Mouse (Mus musculus): ENCODE data around the gene Nucks1. TPM values are rescaled to one million over a fixed set of nuclear protein-coding genes. Genes with fewer than 3 reads are reported as not detected.
A peak's percentile ranks its signal among the peaks of the same experiment; 100 is the strongest.

The Nucks1 gene
- polyA plus RNA-seq, 1 experiment: 14.3 TPM

- no peak for TF ChIP-seq POLR2A (IDR thresholded peaks at IDR 0.05; ENCODE audit: low read depth, low read length)
- TF ChIP-seq CTCF (conservative IDR thresholded peaks at IDR 0.05; ENCODE audit: insufficient read depth, insufficient read length, low read depth, low read length): no peak
- H3K27me3 ChIP-seq (replicated peaks; ENCODE audit: control insufficient read depth, insufficient read depth, low read length): no peaks in the 10 kb centered on the region
- H3K4me3 ChIP-seq (ENCODE audit: insufficient read depth, low read depth, low read length): no peak overlapping the region
- peak overlapping the region; percentile 50; the same call in 1 of the 2 replicates for H3K27ac ChIP-seq (ENCODE audit: insufficient read depth, low read depth, low read length)
- 43% methylated on average over 6 of the region's 6 CpGs for WGBS
- peaks cover 4% of the 10 kb centered on the region for H3K36me3 ChIP-seq (ENCODE audit: control insufficient read depth, insufficient read depth, low read length)
- peaks cover 10% of the 10 kb centered on the region for H3K4me1 ChIP-seq (ENCODE audit: control insufficient read depth, insufficient read depth, low read length)
- no peak for DNase-seq
Observed at GRCm38 (mm10) chr1:131917634-131918033, 7.3 kb downstream of the Nucks1 start.

GRCm38 (mm10) chr1:131919052-131919451 lies 8.7 kb downstream of the Nucks1 start:
- Histone ChIP-seq H3K36me3 (ENCODE audit: control insufficient read depth, insufficient read depth, low read length) (peaks cover 4% of the 10 kb centered on the region), H3K27ac (ENCODE audit: insufficient read depth, low read depth, low read length) (no peak overlapping the region), H3K4me1 (ENCODE audit: control insufficient read depth, insufficient read depth, low read length) (peaks cover 7% of the 10 kb centered on the region), H3K27me3 (replicated peaks; ENCODE audit: control insufficient read depth, insufficient read depth, low read length) (no peaks in the 10 kb centered on the region), H3K4me3 (ENCODE audit: insufficient read depth, low read depth, low read length) (no peak overlapping the region)
- TF ChIP-seq CTCF (conservative IDR thresholded peaks at IDR 0.05; ENCODE audit: insufficient read depth, insufficient read length, low read depth, low read length) (no peak), POLR2A (IDR thresholded peaks at IDR 0.05; ENCODE audit: low read depth, low read length) (no peak)
- peak; percentile 62 for DNase-seq
- WGBS: 91% methylated on average over 2 of the region's 2 CpGs

- no peak for DNase-seq
- 92% methylated on average over 3 of the region's 3 CpGs for WGBS
- no peak overlapping the region for H3K4me3 ChIP-seq (ENCODE audit: insufficient read depth, low read depth, low read length)
- no peak overlapping the region for H3K27ac ChIP-seq (ENCODE audit: insufficient read depth, low read depth, low read length)
- TF ChIP-seq CTCF (conservative IDR thresholded peaks at IDR 0.05; ENCODE audit: insufficient read depth, insufficient read length, low read depth, low read length): no peak
- no peak for TF ChIP-seq POLR2A (IDR thresholded peaks at IDR 0.05; ENCODE audit: low read depth, low read length)
- H3K36me3 ChIP-seq (ENCODE audit: control insufficient read depth, insufficient read depth, low read length): peaks cover 12% of the 10 kb centered on the region
- no peaks in the 10 kb centered on the region for H3K27me3 ChIP-seq (replicated peaks; ENCODE audit: control insufficient read depth, insufficient read depth, low read length)
- H3K4me1 ChIP-seq (ENCODE audit: control insufficient read depth, insufficient read depth, low read length): peaks cover 7% of the 10 kb centered on the region
Observed at GRCm38 (mm10) chr1:131922100-131922499, 11.8 kb downstream of the Nucks1 start.

- Histone ChIP-seq H3K27ac (ENCODE audit: insufficient read depth, low read depth, low read length) (no peak overlapping the region), H3K4me1 (ENCODE audit: control insufficient read depth, insufficient read depth, low read length) (no peaks in the 10 kb centered on the region; the same call in 1 of the 2 replicates), H3K36me3 (ENCODE audit: control insufficient read depth, insufficient read depth, low read length) (peaks cover 5% of the 10 kb centered on the region; the same call in 1 of the 2 replicates), H3K4me3 (ENCODE audit: insufficient read depth, low read depth, low read length) (no peak overlapping the region), H3K27me3 (replicated peaks; ENCODE audit: control insufficient read depth, insufficient read depth, low read length) (no peaks in the 10 kb centered on the region)
- TF ChIP-seq POLR2A (IDR thresholded peaks at IDR 0.05; ENCODE audit: low read depth, low read length) (no peak), CTCF (conservative IDR thresholded peaks at IDR 0.05; ENCODE audit: insufficient read depth, insufficient read length, low read depth, low read length) (no peak)
- WGBS: 57% methylated on average over 2 of the region's 2 CpGs
- no peak for DNase-seq
Observed at GRCm38 (mm10) chr1:131933471-131933870, 23.1 kb downstream of the Nucks1 start.

GRCm38 (mm10) chr1:131937659-131938305 lies 27.4 kb downstream of the Nucks1 start:
- Histone ChIP-seq H3K27ac (ENCODE audit: insufficient read depth, low read depth, low read length) (no peak overlapping the region), H3K27me3 (replicated peaks; ENCODE audit: control insufficient read depth, insufficient read depth, low read length) (no peaks in the 10 kb centered on the region), H3K4me1 (ENCODE audit: control insufficient read depth, insufficient read depth, low read length) (no peaks in the 10 kb centered on the region; the same call in 1 of the 2 replicates), H3K4me3 (ENCODE audit: insufficient read depth, low read depth, low read length) (no peak overlapping the region), H3K36me3 (ENCODE audit: control insufficient read depth, insufficient read depth, low read length) (no peaks in the 10 kb centered on the region)
- WGBS: 36% methylated on average over 6 of the region's 6 CpGs
- TF ChIP-seq CTCF (conservative IDR thresholded peaks at IDR 0.05; ENCODE audit: insufficient read depth, insufficient read length, low read depth, low read length) (peak; percentile 97), POLR2A (IDR thresholded peaks at IDR 0.05; ENCODE audit: low read depth, low read length) (no peak)
- peak; percentile 76 for DNase-seq

GRCm38 (mm10) chr1:131938811-131939210 lies 28.5 kb downstream of the Nucks1 start:
- no peak for DNase-seq
- no peak overlapping the region for H3K4me3 ChIP-seq (ENCODE audit: insufficient read depth, low read depth, low read length)
- 18% methylated on average over 1 of the region's 1 CpGs for WGBS
- no peaks in the 10 kb centered on the region for H3K36me3 ChIP-seq (ENCODE audit: control insufficient read depth, insufficient read depth, low read length)
- TF ChIP-seq CTCF (conservative IDR thresholded peaks at IDR 0.05; ENCODE audit: insufficient read depth, insufficient read length, low read depth, low read length) (no peak), POLR2A (IDR thresholded peaks at IDR 0.05; ENCODE audit: low read depth, low read length) (no peak)
- no peaks in the 10 kb centered on the region for H3K27me3 ChIP-seq (replicated peaks; ENCODE audit: control insufficient read depth, insufficient read depth, low read length)
- no peaks in the 10 kb centered on the region; the same call in 1 of the 2 replicates for H3K4me1 ChIP-seq (ENCODE audit: control insufficient read depth, insufficient read depth, low read length)
- no peak overlapping the region for H3K27ac ChIP-seq (ENCODE audit: insufficient read depth, low read depth, low read length)

GRCm38 (mm10) chr1:131940711-131941244 lies 30.4 kb downstream of the Nucks1 start:
- DNase-seq: no peak
- Histone ChIP-seq H3K36me3 (ENCODE audit: control insufficient read depth, insufficient read depth, low read length) (no peaks in the 10 kb centered on the region), H3K4me3 (ENCODE audit: insufficient read depth, low read depth, low read length) (no peak overlapping the region), H3K27ac (ENCODE audit: insufficient read depth, low read depth, low read length) (no peak overlapping the region), H3K4me1 (ENCODE audit: control insufficient read depth, insufficient read depth, low read length) (no peaks in the 10 kb centered on the region; the same call in 1 of the 2 replicates), H3K27me3 (replicated peaks; ENCODE audit: control insufficient read depth, insufficient read depth, low read length) (no peaks in the 10 kb centered on the region)
- WGBS: 88% methylated on average over 2 of the region's 2 CpGs
- TF ChIP-seq CTCF (conservative IDR thresholded peaks at IDR 0.05; ENCODE audit: insufficient read depth, insufficient read length, low read depth, low read length) (no peak), POLR2A (IDR thresholded peaks at IDR 0.05; ENCODE audit: low read depth, low read length) (no peak)

Data from kidney, adult 2 months (tissue).